Mouse (Mus musculus) forebrain, embryonic 12.5 days (tissue): ENCODE data around the gene Thnsl2. TPM values are rescaled to one million over a fixed set of nuclear protein-coding genes. Genes with fewer than 3 reads are reported as not detected.

Source experiments
- ATAC-seq: fragments of 200-750 bp; cut with Nextera tagmentation; 2 replicates; pipeline ENCODE4 v1.8.0; 2017; ENCODE audit warnings: moderate TSS enrichment; ENCODE audit not compliant: low FRiP score
- H3K27ac ChIP-seq: fragments of 300-500 bp; sonication (generic); 2 replicates; pipeline ENCODE4 v1.5.1; 2016; ENCODE audit warnings: mild to moderate bottlenecking
- H3K27me3 ChIP-seq: fragments of 300-500 bp; sonication (generic); 2 replicates; pipeline ENCODE4 v1.6.1; 2016; ENCODE audit warnings: mild to moderate bottlenecking
- H3K36me3 ChIP-seq: fragments of 300-500 bp; sonication (generic); replicated peaks from 2 replicates; pipeline ENCODE4 v1.6.1; 2016; ENCODE audit warnings: mild to moderate bottlenecking
- H3K4me1 ChIP-seq: fragments of 300-500 bp; sonication (generic); 2 replicates; pipeline ENCODE4 v1.6.1; 2016
- H3K4me2 ChIP-seq: fragments of 300-500 bp; sonication (generic); 2 replicates; pipeline ENCODE4 v1.6.1; 2016; ENCODE audit warnings: mild to moderate bottlenecking, moderate library complexity
- H3K4me3 ChIP-seq: fragments of 300-500 bp; sonication (generic); replicated peaks from 2 replicates; pipeline ENCODE4 v1.5.1; 2016; ENCODE audit warnings: mild to moderate bottlenecking
- H3K9ac ChIP-seq: fragments of 300-500 bp; sonication (generic); 2 replicates; pipeline ENCODE4 v1.6.1; 2016; ENCODE audit warnings: mild to moderate bottlenecking
- H3K9me3 ChIP-seq: fragments of 300-500 bp; sonication (generic); 2 replicates; pipeline ENCODE4 v1.6.1; 2016
- WGBS: fragments of 180-500 bp; shearing (Covaris S2); methylation state at CpG from one replicate; pipeline ENCODE4 v1.1.7; 2016; 5-methylcytosine and 5-hydroxymethylcytosine counted together
- polyA plus RNA-seq: library from polyadenylated mRNA; unstranded; fragments of >200 nt; fragmentation: Nextera tagmentation; extraction: Ambion mirVana; gene quantifications from 2 replicates; pipeline ENCODE4 v1.2.1, GENCODE M21; 2016

The Thnsl2 gene
- polyA plus RNA-seq, 1 experiment from 2014 or later, result 3.4 TPM

GRCm38 (mm10) chr6:71081230-71081629, 63.0 kb downstream of the Thnsl2 start:
- 85% methylated on average over 6 of the region's 6 CpGs for WGBS
- Histone ChIP-seq H3K27me3 (no peaks in the 10 kb centered on the region), H3K4me2 (no peak overlapping the region), H3K36me3 (no peaks in the 10 kb centered on the region), H3K9me3 (no peaks in the 10 kb centered on the region), H3K4me3 (no peak overlapping the region), H3K27ac (no peak overlapping the region), H3K4me1 (no peaks in the 10 kb centered on the region), H3K9ac (no peak overlapping the region)
- ATAC-seq, result no peak

Other genes with a start within 250 kb of the Thnsl2 start
- gene Tex37, start 225.5 kb downstream of the Thnsl2 start, polyA plus RNA-seq, result not detected in 2 replicates
- 0.20 TPM in 1 of 2 replicates, not detected in the other for gene Foxi3, start 187.9 kb downstream of the Thnsl2 start, polyA plus RNA-seq
- not detected in 2 replicates for gene Fabp1, start 55.4 kb upstream of the Thnsl2 start, polyA plus RNA-seq
- 27.3 and 27.9 TPM in 2 replicates for gene Krcc1, start 127.2 kb upstream of the Thnsl2 start, polyA plus RNA-seq
- 0.18 TPM in 2 replicates for gene Smyd1, start 177.8 kb upstream of the Thnsl2 start, polyA plus RNA-seq
- not detected in 2 replicates for gene Cd8b1, start 178.3 kb upstream of the Thnsl2 start, polyA plus RNA-seq
- gene Cd8a, start 229.0 kb upstream of the Thnsl2 start, polyA plus RNA-seq, result not detected in 2 replicates